Mouse (Mus musculus) cortical plate, adult 2 months (tissue): ENCODE results near the gene Pbx1. TPM values are rescaled to one million over a fixed set of nuclear protein-coding genes. Genes with fewer than 3 reads are reported as not detected.
A peak's percentile ranks its signal among the peaks of the same experiment; 100 is the strongest.

ENCODE experiments used
- H3K27ac ChIP-seq: fragments of 200-500 bp; 2 replicates; pipeline ENCODE4 v1.5.1; 2012; ENCODE audit warnings: low read length, control low read depth, inconsistent platforms; ENCODE audit not compliant: insufficient read depth
- H3K4me1 ChIP-seq: fragments of 200-500 bp; 2 replicates; pipeline ENCODE4 v1.6.1; 2011; ENCODE audit warnings: low read length; ENCODE audit not compliant: control insufficient read depth, insufficient read depth
- H3K4me3 ChIP-seq: fragments of 200-500 bp; 2 replicates; pipeline ENCODE4 v1.5.1; 2011; ENCODE audit warnings: mild to moderate bottlenecking, low read length, control low read depth; ENCODE audit not compliant: insufficient read depth
- CTCF ChIP-seq: fragments of 200-500 bp; IDR thresholded peaks from 2 replicates; pipeline ENCODE4 v1.5.1; 2011; ENCODE audit warnings: mild to moderate bottlenecking, control low read depth, low read length; ENCODE audit not compliant: insufficient read depth; ENCODE audit errors: extremely low read depth
- POLR2A ChIP-seq: fragments of 200-500 bp; IDR thresholded peaks from 2 replicates; pipeline ENCODE4 v1.6.1; 2011; ENCODE audit warnings: mild to moderate bottlenecking, low read length, control low read depth; ENCODE audit not compliant: insufficient read depth; ENCODE audit errors: extremely low read depth
- polyA plus RNA-seq: library from polyadenylated mRNA; depleted of rRNA; stranded (reverse); fragments of >200 nt; gene quantifications from 2 replicates; pipeline ENCODE4 v1.2.3, GENCODE M21; 2012

Gene Pbx1
- polyA plus RNA-seq, 1 experiment: 65.5 TPM

- TF ChIP-seq POLR2A: no peak
- TF ChIP-seq CTCF: no peak
- Histone ChIP-seq H3K27ac (no peak overlapping the region), H3K4me1 (no peaks in the 10 kb centered on the region; the same call in 1 of the 2 replicates), H3K4me3 (no peak overlapping the region)
These were observed 203.1 kb downstream of the Pbx1 start for GRCm38 (mm10) chr1:168228756-168229526.

GRCm38 (mm10) chr1:168226150-168226549 lies 205.9 kb downstream of the Pbx1 start:
- Histone ChIP-seq H3K4me3 (no peak overlapping the region), H3K4me1 (peaks cover 3% of the 10 kb centered on the region), H3K27ac (no peak overlapping the region)
- TF ChIP-seq CTCF: no peak
- no peak for TF ChIP-seq POLR2A

GRCm38 (mm10) chr1:168225595-168226127 lies 206.4 kb downstream of the Pbx1 start:
- H3K4me1 ChIP-seq: peaks cover 5% of the 10 kb centered on the region
- no peak overlapping the region for H3K27ac ChIP-seq
- no peak for TF ChIP-seq CTCF
- TF ChIP-seq POLR2A: no peak
- no peak overlapping the region for H3K4me3 ChIP-seq

GRCm38 (mm10) chr1:168224218-168224617 lies 207.9 kb downstream of the Pbx1 start:
- TF ChIP-seq CTCF: no peak
- H3K27ac ChIP-seq: no peak overlapping the region
- H3K4me3 ChIP-seq: no peak overlapping the region
- H3K4me1 ChIP-seq: peaks cover 9% of the 10 kb centered on the region

GRCm38 (mm10) chr1:168222794-168223193 lies 209.3 kb downstream of the Pbx1 start:
- Histone ChIP-seq H3K27ac (no peak overlapping the region), H3K4me1 (peaks cover 9% of the 10 kb centered on the region), H3K4me3 (no peak overlapping the region)
- TF ChIP-seq CTCF: no peak
- no peak for TF ChIP-seq POLR2A

- no peak overlapping the region for H3K27ac ChIP-seq
- H3K4me1 ChIP-seq: peaks cover 9% of the 10 kb centered on the region
- peak overlapping the region; percentile 24 for H3K4me3 ChIP-seq
- TF ChIP-seq POLR2A: no peak
- 0 out of 2 replicates have a peak, but pooled peaks have one; percentile 3 for TF ChIP-seq CTCF
These were observed 211.0 kb downstream of the Pbx1 start for GRCm38 (mm10) chr1:168221071-168221521.

- peaks cover 6% of the 10 kb centered on the region for H3K4me1 ChIP-seq
- TF ChIP-seq CTCF: no peak
- TF ChIP-seq POLR2A: no peak
- H3K27ac ChIP-seq: no peak overlapping the region
- H3K4me3 ChIP-seq: no peak overlapping the region
These were observed 215.9 kb downstream of the Pbx1 start for GRCm38 (mm10) chr1:168215896-168216747.

GRCm38 (mm10) chr1:168215468-168215867 lies 216.6 kb downstream of the Pbx1 start:
- H3K4me1 ChIP-seq: peaks cover 3% of the 10 kb centered on the region
- TF ChIP-seq CTCF (no peak), POLR2A (no peak)
- H3K27ac ChIP-seq: no peak overlapping the region
- H3K4me3 ChIP-seq: no peak overlapping the region

GRCm38 (mm10) chr1:168214040-168214443 lies 218.0 kb downstream of the Pbx1 start:
- TF ChIP-seq CTCF: peak; percentile 93
- no peak for TF ChIP-seq POLR2A
- H3K4me1 ChIP-seq: no peaks in the 10 kb centered on the region; the same call in 1 of the 2 replicates
- no peak overlapping the region for H3K4me3 ChIP-seq
- no peak overlapping the region for H3K27ac ChIP-seq
